Mouse (Mus musculus) ES-E14 (cell line): ENCODE results near the gene Leng9.

Source experiments
- CHD2 ChIP-seq: IDR thresholded peaks from 2 replicates; pipeline ENCODE4 v1.6.1; 2014; ENCODE audit warnings: mild to moderate bottlenecking, low read depth, low read length, inconsistent platforms
- HCFC1 ChIP-seq: IDR thresholded peaks from 2 replicates; pipeline ENCODE4 v1.6.1; 2012; ENCODE audit warnings: low read length, inconsistent platforms, borderline replicate concordance; ENCODE audit not compliant: insufficient read depth
- ZNF384 ChIP-seq: IDR thresholded peaks from 2 replicates; pipeline ENCODE4 v1.6.1; 2012; ENCODE audit warnings: low read depth, low read length, inconsistent platforms

DNA sequence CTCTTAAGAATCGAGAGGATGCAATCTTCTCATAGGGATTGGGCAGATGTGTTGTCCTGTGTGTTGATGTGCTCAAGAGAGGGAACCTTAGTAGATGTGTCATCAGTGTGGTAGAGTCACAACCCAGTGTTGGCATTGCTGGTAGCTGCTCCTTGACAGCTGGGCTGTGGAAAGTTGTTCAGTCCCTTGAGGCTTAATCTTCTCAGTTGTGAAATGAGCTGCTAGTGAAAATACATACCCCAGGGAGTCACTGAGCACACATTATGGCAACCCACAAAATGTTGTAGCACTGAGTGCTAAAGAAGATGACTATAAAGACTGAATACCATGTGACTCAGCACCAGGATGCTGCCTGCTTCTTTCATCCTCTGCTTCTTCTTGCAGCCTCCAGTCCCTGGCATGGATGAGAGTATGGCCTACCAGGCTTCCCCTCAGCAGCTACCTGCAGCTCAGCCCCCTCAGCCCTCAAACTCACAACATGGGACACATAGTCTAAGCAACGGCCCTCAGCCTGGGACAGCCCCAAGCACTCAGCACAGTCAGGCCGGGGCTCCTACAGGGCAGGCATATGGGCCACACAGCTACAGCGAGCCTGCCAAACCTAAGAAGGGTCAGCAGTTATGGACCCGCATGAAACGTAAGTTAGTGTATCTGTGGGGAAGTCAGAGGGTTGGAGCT lies 8.4 kb downstream of the Leng9 start:
- TF ChIP-seq HCFC1: no peak
- TF ChIP-seq CHD2: no peak
- no peak for TF ChIP-seq ZNF384
